Mouse (Mus musculus): Measurements from ENCODE around the gene Zfp568. TPM values are rescaled to one million over a fixed set of nuclear protein-coding genes. Genes with fewer than 3 reads are reported as not detected.

Gene Zfp568
- polyA plus RNA-seq, 1 experiment from 2014 or later = 14.2 TPM

- Histone ChIP-seq H3K9me3 (replicated peaks) (no peaks in the 10 kb centered on the region), H3K9ac (no peak overlapping the region), H3K4me3 (no peak overlapping the region), H3K4me1 (no peaks in the 10 kb centered on the region), H3K27me3 (replicated peaks) (no peaks in the 10 kb centered on the region), H3K4me2 (no peak overlapping the region), H3K27ac (no peak overlapping the region), H3K36me3 (peaks cover 69% of the 10 kb centered on the region)
- ATAC-seq = no peak
- WGBS (ENCODE audit: insufficient replicate concordance) = 77% methylated on average over 5 of the region's 5 CpGs
These were observed 41.6 kb downstream of the Zfp568 start for GRCm38 (mm10) chr7:30025358-30025757.

DNA sequence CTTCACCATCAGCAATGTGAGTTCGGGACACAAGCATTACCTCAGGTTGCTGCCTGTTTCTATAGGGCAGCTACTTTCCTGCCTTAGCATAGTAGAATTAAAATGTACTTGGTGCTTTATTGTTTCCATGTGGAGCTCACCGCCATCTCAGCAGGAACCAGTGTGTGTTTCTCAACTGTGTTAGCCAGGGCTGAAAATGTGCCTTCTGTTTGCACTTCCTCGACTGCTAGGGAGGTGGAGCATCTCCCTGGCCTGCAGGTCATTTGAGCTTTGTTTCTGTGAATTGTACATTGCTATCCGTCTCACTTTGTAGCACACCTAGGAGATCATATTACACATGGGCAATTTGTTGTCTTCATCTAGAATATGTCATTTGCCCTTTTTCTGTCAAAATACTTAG, 43.6 kb downstream of the Zfp568 start:
- 70% methylated on average over 4 of the region's 4 CpGs for WGBS (ENCODE audit: insufficient replicate concordance)
- Histone ChIP-seq H3K4me2 (no peak overlapping the region), H3K27me3 (replicated peaks) (no peaks in the 10 kb centered on the region), H3K4me1 (no peaks in the 10 kb centered on the region), H3K27ac (no peak overlapping the region), H3K4me3 (no peak overlapping the region), H3K36me3 (peaks cover 50% of the 10 kb centered on the region), H3K9ac (no peak overlapping the region), H3K9me3 (replicated peaks) (no peaks in the 10 kb centered on the region)
- no peak for ATAC-seq

- no peak overlapping the region for H3K27ac ChIP-seq
- no peak overlapping the region for H3K4me2 ChIP-seq
- 72% methylated on average over 3 of the region's 3 CpGs for WGBS (ENCODE audit: insufficient replicate concordance)
- H3K27me3 ChIP-seq (replicated peaks) = no peaks in the 10 kb centered on the region
- ATAC-seq = no peak
- H3K4me1 ChIP-seq = no peaks in the 10 kb centered on the region
- no peaks in the 10 kb centered on the region for H3K9me3 ChIP-seq (replicated peaks)
- no peak overlapping the region for H3K9ac ChIP-seq
- H3K36me3 ChIP-seq = peaks cover 38% of the 10 kb centered on the region
- H3K4me3 ChIP-seq = no peak overlapping the region
These were observed 44.8 kb downstream of the Zfp568 start for GRCm38 (mm10) chr7:30028572-30028971.

DNA sequence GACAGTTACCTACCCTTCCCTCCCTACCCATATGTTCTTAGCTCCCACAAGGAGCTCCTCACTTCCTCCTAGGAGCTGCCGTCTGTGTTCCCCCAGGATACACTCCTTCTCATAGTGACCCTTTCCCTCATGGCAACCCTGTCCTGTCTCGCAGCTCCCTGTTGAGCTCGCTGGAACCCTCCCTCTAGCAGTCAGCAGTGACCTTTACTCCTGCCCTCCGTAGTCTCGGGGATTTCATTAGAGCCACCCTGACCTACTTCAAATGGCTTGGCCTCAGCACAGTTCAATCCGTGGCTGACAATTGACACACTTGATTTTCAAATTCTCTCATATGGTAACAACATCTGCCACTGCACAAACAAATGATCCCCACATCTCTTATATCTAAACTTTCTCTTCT, 46.9 kb downstream of the Zfp568 start:
- WGBS (ENCODE audit: insufficient replicate concordance) = 38% methylated on average over 6 of the region's 6 CpGs
- H3K27me3 ChIP-seq (replicated peaks) = no peaks in the 10 kb centered on the region
- no peaks in the 10 kb centered on the region for H3K9me3 ChIP-seq (replicated peaks)
- H3K9ac ChIP-seq = no peak overlapping the region
- peaks cover 19% of the 10 kb centered on the region for H3K36me3 ChIP-seq
- H3K4me3 ChIP-seq = no peak overlapping the region
- H3K4me2 ChIP-seq = no peak overlapping the region
- no peaks in the 10 kb centered on the region for H3K4me1 ChIP-seq
- no peak overlapping the region for H3K27ac ChIP-seq
- ATAC-seq = no peak

DNA sequence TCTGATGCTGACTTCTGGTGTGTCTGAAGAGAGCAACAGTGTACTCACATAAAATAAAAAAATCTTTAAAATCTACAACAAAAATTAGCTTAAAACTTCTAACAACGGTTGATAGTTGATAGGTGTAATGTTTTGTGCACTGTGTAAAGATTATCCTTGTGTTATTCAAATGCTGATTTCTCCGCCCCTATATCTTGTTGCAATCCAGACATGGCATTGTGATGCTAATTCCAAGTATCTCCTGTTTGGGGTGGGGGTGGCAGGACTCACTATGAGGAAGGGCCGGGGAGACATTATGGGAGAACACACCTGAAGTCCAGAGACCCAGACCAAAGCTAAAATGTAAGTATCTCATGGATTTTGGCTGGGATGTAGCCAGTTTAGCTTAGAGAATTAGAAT, 47.6 kb downstream of the Zfp568 start:
- Histone ChIP-seq H3K36me3 (peaks cover 14% of the 10 kb centered on the region; the same call in 1 of the 2 replicates), H3K9ac (no peak overlapping the region), H3K27ac (no peak overlapping the region), H3K27me3 (replicated peaks) (no peaks in the 10 kb centered on the region), H3K4me3 (no peak overlapping the region), H3K9me3 (replicated peaks) (no peaks in the 10 kb centered on the region), H3K4me1 (no peaks in the 10 kb centered on the region), H3K4me2 (no peak overlapping the region)
- no peak for ATAC-seq
- 65% methylated on average over 3 of the region's 3 CpGs for WGBS (ENCODE audit: insufficient replicate concordance)

DNA sequence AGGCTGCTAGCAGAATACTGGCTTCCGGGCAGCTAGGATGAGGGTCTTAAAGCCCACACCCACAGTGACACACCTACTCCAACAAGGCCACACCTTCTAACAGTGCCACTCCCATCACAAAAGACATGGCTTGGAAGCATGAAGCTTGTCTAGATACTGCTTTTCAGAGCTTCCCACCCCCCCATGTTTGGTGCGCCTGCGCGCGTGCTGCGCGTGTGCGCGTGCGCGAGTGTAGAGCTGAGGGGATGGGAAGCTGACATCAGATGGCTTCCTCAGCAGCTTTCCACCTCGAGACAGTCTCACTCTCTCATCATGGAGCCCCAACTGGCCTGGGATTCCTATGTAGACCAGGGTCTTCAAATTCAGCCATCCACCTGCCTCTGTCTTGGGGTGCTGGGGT, 50.6 kb downstream of the Zfp568 start:
- 86% methylated on average over 12 of the region's 12 CpGs for WGBS (ENCODE audit: insufficient replicate concordance)

DNA sequence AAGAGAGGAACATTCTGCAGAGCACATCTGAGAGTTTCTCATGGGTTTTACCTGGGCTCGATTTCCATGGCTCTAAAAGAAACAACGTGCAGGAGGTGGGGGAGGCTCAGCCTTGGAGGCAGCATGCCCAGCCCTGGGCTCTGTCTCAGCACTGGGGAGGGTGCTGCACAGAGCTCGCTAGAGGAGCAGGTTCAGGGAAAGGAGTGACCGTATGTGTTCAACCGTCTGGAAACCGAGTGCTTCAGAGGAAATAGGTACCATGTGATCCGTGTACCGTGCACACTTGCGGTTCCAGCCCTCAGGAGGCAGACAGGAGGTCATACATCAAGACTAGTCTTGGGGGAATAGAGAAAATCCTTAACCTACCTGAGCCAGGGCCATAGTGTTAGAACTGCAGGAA, 60.6 kb downstream of the Zfp568 start:
- no peaks in the 10 kb centered on the region for H3K36me3 ChIP-seq
- H3K9ac ChIP-seq = no peak overlapping the region
- H3K27ac ChIP-seq = no peak overlapping the region
- H3K9me3 ChIP-seq (replicated peaks) = no peaks in the 10 kb centered on the region
- H3K4me2 ChIP-seq = no peak overlapping the region
- H3K4me1 ChIP-seq = no peaks in the 10 kb centered on the region
- H3K4me3 ChIP-seq = no peak overlapping the region
- H3K27me3 ChIP-seq (replicated peaks) = no peaks in the 10 kb centered on the region
- 52% methylated on average over 9 of the region's 9 CpGs for WGBS (ENCODE audit: insufficient replicate concordance)
- ATAC-seq = no peak

More for the DNA sequence above, 50.6 kb downstream of the Zfp568 start:
- Histone ChIP-seq H3K9me3 (replicated peaks) (no peaks in the 10 kb centered on the region), H3K27me3 (replicated peaks) (no peaks in the 10 kb centered on the region), H3K36me3 (0 out of 2 replicates have a peak, but pooled peaks cover 8% of the 10 kb centered on the region), H3K4me1 (no peaks in the 10 kb centered on the region), H3K9ac (no peak overlapping the region), H3K4me3 (no peak overlapping the region), H3K27ac (no peak overlapping the region), H3K4me2 (no peak overlapping the region)
- ATAC-seq = no peak

- ATAC-seq = no peak
- Histone ChIP-seq H3K27ac (no peak overlapping the region), H3K36me3 (no peaks in the 10 kb centered on the region), H3K4me2 (no peak overlapping the region), H3K27me3 (replicated peaks) (no peaks in the 10 kb centered on the region), H3K4me3 (no peak overlapping the region), H3K9ac (no peak overlapping the region; the same call in 1 of the 2 replicates), H3K4me1 (peaks cover 15% of the 10 kb centered on the region), H3K9me3 (replicated peaks) (no peaks in the 10 kb centered on the region)
- 79% methylated on average over 4 of the region's 4 CpGs for WGBS (ENCODE audit: insufficient replicate concordance)
These were observed 64.4 kb downstream of the Zfp568 start for GRCm38 (mm10) chr7:30048126-30048525.

DNA sequence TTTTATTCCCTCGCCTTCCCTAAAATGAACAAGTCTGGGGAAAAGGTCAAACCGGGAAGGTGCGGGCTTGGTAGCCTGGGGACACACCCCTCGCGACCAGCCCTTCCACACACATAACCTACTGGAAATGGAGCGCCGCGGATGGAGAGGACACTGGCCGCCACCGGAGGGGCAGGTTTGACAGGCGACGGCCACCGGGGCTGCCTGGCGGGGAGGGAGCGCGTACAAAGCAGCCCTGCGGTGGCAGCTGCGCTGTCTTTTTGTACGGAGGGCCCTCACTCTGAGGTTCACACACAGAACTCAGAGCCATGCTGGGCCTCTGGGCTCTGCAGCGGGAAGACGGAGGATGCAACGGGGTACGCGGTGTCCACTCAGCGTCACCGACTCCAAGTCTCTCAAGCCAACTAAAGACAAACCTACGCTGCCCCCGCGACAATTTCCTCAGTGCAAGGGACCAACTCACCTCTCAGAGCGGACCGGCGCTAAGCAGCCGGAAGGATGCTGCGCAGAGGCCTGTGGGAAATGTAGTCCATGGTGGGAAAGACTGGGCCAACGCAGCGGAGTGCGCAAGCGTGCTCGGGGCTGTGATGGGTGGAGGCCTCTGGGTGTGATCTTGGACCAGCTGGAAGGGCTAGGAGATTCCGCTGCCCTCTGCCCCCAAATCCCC, 67.3 kb downstream of the Zfp568 start, which contains the start of gene Zfp14:
Gene Zfp14 (minus strand): TSS at position 499 of the 667 bp plus-strand sequence.
- under 1% methylated on average over 40 of the region's 40 CpGs for WGBS (ENCODE audit: insufficient replicate concordance)
- Histone ChIP-seq H3K9ac (peak within 1 kb of the TSS; percentile 74), H3K36me3 (peaks cover 6% of the 10 kb centered on the region; the same call in 1 of the 2 replicates), H3K4me3 (peak within 1 kb of the TSS; percentile 78), H3K4me1 (peaks cover 15% of the 10 kb centered on the region), H3K4me2 (peak within 1 kb of the TSS; percentile 97), H3K27ac (peak within 1 kb of the TSS; percentile 60), H3K27me3 (replicated peaks) (no peaks in the 10 kb centered on the region), H3K9me3 (replicated peaks) (no peaks in the 10 kb centered on the region)
- peak; percentile 99 for ATAC-seq

- Histone ChIP-seq H3K4me2 (no peak overlapping the region), H3K4me3 (no peak overlapping the region), H3K36me3 (peaks cover 24% of the 10 kb centered on the region), H3K27ac (no peak overlapping the region), H3K9me3 (replicated peaks) (no peaks in the 10 kb centered on the region), H3K27me3 (replicated peaks) (no peaks in the 10 kb centered on the region), H3K9ac (no peak overlapping the region), H3K4me1 (peaks cover 15% of the 10 kb centered on the region)
- no peak for ATAC-seq
- WGBS (ENCODE audit: insufficient replicate concordance) = 21% methylated on average over 3 of the region's 3 CpGs
These were observed 69.8 kb downstream of the Zfp568 start for GRCm38 (mm10) chr7:30053591-30053990.

- H3K9me3 ChIP-seq (replicated peaks) = no peaks in the 10 kb centered on the region
- H3K9ac ChIP-seq = no peak overlapping the region
- H3K36me3 ChIP-seq = peaks cover 61% of the 10 kb centered on the region
- H3K27me3 ChIP-seq (replicated peaks) = no peaks in the 10 kb centered on the region
- no peak overlapping the region for H3K4me3 ChIP-seq
- H3K4me1 ChIP-seq = no peaks in the 10 kb centered on the region
- no peak overlapping the region for H3K27ac ChIP-seq
- no peak for ATAC-seq
- 83% methylated on average over 6 of the region's 6 CpGs for WGBS (ENCODE audit: insufficient replicate concordance)
- no peak overlapping the region for H3K4me2 ChIP-seq
These were observed 76.6 kb downstream of the Zfp568 start for GRCm38 (mm10) chr7:30060341-30060740.

DNA sequence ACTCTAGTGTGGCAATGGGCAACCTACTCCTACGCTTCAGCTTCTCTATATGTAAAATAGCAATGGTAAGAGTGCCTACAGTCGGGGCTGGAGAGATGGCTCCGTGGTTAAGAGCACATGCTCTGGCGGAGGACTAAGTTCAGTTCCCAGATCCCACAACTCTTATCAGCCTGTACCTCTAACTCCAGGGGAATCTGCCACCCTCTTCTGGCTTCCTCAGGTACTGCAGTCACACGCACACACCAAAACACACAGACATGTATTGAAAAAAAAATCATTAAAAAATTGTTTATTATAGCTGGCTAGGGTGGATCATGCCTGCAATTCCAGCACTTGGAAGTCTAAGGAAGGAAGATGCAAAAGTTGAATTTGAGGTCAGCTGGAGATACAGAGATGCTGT, 78.7 kb downstream of the Zfp568 start:
- Histone ChIP-seq H3K9me3 (replicated peaks) (no peaks in the 10 kb centered on the region), H3K4me1 (no peaks in the 10 kb centered on the region), H3K27me3 (replicated peaks) (no peaks in the 10 kb centered on the region), H3K4me2 (no peak overlapping the region), H3K36me3 (peaks cover 52% of the 10 kb centered on the region), H3K27ac (no peak overlapping the region), H3K4me3 (no peak overlapping the region), H3K9ac (no peak overlapping the region)
- 69% methylated on average over 5 of the region's 5 CpGs for WGBS (ENCODE audit: insufficient replicate concordance)
- ATAC-seq = no peak

- H3K36me3 ChIP-seq = peaks cover 48% of the 10 kb centered on the region
- no peaks in the 10 kb centered on the region for H3K4me1 ChIP-seq
- no peaks in the 10 kb centered on the region for H3K27me3 ChIP-seq (replicated peaks)
- H3K4me2 ChIP-seq = no peak overlapping the region
- WGBS (ENCODE audit: insufficient replicate concordance) = 81% methylated on average over 5 of the region's 5 CpGs
- no peak for ATAC-seq
- H3K9me3 ChIP-seq (replicated peaks) = no peaks in the 10 kb centered on the region
- H3K4me3 ChIP-seq = no peak overlapping the region
- H3K9ac ChIP-seq = no peak overlapping the region
- no peak overlapping the region for H3K27ac ChIP-seq
These were observed 80.9 kb downstream of the Zfp568 start for GRCm38 (mm10) chr7:30064622-30065021.

All from liver, embryonic 12.5 days (tissue).